Mouse (Mus musculus) cerebellum, postnatal 36 days (tissue): ENCODE measurements at regions not wholly inside any gene's neighbourhood (a gene's known extent, or its start where the extent isn't known, plus 50 kb on each side); places are given as distances from the start of the nearest gene placed in this dataset.
A peak's percentile ranks its signal among the peaks of the same experiment; 100 is the strongest.

ENCODE experiments used
- DNase-seq, 2 experiments: peaks; one replicate each; pipeline ENCODE4 v3.0.0; 2021 to 2022; ENCODE audit warnings: mixed read lengths in 2 of 2

- DNase-seq = no peak
Observed at GRCm38 (mm10) chr10:125726546-125726945, 239.4 kb upstream of the Lrig3 start.

GRCm38 (mm10) chr10:125735744-125736494 lies 230.0 kb upstream of the Lrig3 start:
- no peak for DNase-seq

- no peak for DNase-seq
Observed at GRCm38 (mm10) chr10:125743181-125743580, 222.8 kb upstream of the Lrig3 start.

GRCm38 (mm10) chr10:125749031-125749585 lies 216.9 kb upstream of the Lrig3 start:
- DNase-seq = no peak

GRCm38 (mm10) chr10:125752506-125753218 lies 213.3 kb upstream of the Lrig3 start:
- DNase-seq = no peak

GRCm38 (mm10) chr10:125759171-125759570 lies 206.8 kb upstream of the Lrig3 start:
- DNase-seq = no peak

GRCm38 (mm10) chr10:125762367-125763068 lies 203.4 kb upstream of the Lrig3 start:
- no peak for DNase-seq

GRCm38 (mm10) chr10:125764402-125765102 lies 201.4 kb upstream of the Lrig3 start:
- no peak for DNase-seq

- no peak for DNase-seq
Observed at GRCm38 (mm10) chr10:125765103-125765820, 200.7 kb upstream of the Lrig3 start.

GRCm38 (mm10) chr10:125768281-125768680 lies 197.7 kb upstream of the Lrig3 start:
- no peak for DNase-seq

GRCm38 (mm10) chr10:125773541-125773940 lies 192.4 kb upstream of the Lrig3 start:
- DNase-seq = no peak

- DNase-seq = no peak
Observed at GRCm38 (mm10) chr10:125782486-125782885, 183.5 kb upstream of the Lrig3 start.

GRCm38 (mm10) chr10:125784896-125785295 lies 181.1 kb upstream of the Lrig3 start:
- DNase-seq = no peak

GRCm38 (mm10) chr10:125785448-125786196 lies 180.3 kb upstream of the Lrig3 start:
- DNase-seq = no peak

GRCm38 (mm10) chr10:125786197-125786879 lies 179.6 kb upstream of the Lrig3 start:
- no peak for DNase-seq

GRCm38 (mm10) chr10:125786880-125787337 lies 179.1 kb upstream of the Lrig3 start:
- DNase-seq = peak; percentile 11 to 18

GRCm38 (mm10) chr10:125787441-125788060 lies 178.4 kb upstream of the Lrig3 start:
- no peak for DNase-seq

GRCm38 (mm10) chr10:125788262-125788661 lies 177.7 kb upstream of the Lrig3 start:
- no peak for DNase-seq

GRCm38 (mm10) chr10:125790924-125791323 lies 175.0 kb upstream of the Lrig3 start:
- DNase-seq = no peak

- no peak for DNase-seq
Observed at GRCm38 (mm10) chr10:125794504-125794903, 171.5 kb upstream of the Lrig3 start.
